Mouse (Mus musculus) cerebellum, adult 9-11 months (tissue): Measurements from ENCODE around the gene Sobp.

Source experiments
- DNase-seq: peaks from one replicate; pipeline ENCODE4 v3.0.0; 2022

The Sobp gene

DNA sequence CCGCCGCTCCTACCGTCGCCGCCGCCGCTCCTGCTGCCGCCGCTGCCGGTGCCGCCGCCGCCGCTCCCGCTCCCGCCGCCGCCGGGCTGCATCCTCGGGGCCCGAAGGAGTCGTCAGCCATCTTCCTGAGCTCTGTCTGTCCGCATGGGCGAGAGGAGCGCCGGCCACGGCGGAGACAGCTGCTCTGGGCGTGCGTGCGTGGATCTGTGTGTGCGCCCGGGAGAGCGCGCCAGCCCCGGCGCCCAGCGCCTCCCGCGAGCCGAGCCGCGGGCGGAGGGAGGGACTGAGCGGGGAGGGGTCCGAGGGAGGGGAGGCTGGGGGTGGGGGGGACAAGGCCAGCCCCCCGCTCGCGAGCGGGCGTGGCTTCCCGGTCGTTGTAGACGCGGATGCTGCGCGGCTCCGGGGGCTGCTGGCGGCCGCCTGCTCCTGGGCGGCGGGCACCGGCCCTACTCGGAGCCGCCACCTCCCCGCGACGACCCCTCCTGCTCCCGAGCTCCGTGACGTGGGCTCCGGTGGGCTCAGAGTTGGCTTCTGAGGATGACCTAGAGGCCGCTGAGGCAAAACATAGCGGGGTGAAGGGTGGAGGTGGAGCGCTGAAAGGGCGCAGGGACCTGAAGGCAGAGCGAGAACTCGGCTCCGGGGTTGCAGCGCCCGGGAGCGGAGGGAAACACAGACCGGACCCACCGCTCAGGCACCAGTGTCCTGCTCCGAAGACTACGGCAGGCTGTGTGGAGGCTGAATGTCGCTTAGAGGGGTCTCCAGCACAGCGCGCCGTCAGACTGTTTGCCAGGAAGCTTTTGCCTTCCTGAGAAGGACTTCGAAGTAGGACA lies at the start of gene Sobp, which contains the start of gene 9030612E09Rik:
Sobp (minus strand) TSS at position 205 of the 830 bp plus-strand sequence.
9030612E09Rik (plus strand) TSS at position 379 of the 830 bp plus-strand sequence.
- DNase-seq = peak; percentile 85

DNA sequence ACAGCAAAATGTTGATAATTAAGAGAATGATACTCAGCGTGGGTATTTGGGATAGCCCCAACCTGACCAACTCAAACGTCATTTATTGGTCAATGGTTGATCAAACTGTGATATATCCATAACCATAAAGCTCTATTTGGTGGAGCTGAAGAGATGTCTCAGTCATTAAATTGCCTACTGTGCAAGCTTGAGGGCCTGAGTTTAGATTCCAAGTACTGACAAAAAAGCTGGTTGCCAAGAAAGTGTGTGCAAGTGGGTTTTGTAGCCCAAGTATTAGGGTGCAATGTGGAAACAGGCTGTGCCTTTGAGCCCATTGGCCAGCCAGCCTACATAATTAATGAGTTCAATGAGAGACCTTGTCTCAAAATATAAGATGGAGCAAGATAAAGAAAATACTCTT lies 49.1 kb upstream of the Sobp start:
- DNase-seq = no peak

DNA sequence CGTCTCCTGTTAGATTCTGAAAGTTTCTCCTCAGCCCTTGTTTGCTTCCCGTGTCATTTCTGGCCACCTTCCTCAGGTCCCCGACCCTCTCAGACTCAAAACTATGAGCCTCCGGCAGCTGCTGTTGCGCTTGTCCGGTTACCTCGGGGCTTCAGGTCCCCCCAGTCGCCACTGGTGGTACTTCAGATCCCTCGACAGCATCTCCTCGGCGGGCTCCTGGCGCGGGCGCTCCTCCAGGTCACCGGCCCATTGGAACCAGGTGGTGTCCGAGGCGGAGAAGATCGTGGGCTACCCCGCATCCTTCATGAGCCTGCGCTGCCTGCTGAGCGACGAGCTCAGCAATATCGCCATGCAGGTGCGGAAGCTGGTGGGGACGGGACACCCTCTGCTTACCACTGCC lies 47.3 kb upstream of the Sobp start:
- no peak for DNase-seq

GRCm38 (mm10) chr10:43220910-43221625 lies 46.7 kb upstream of the Sobp start, which contains the start of gene Pdss2:
Pdss2 (plus strand) TSS chr10:43221486.
- DNase-seq = peak; percentile 96

GRCm38 (mm10) chr10:43220479-43220878 lies 46.1 kb upstream of the Sobp start:
- no peak for DNase-seq

GRCm38 (mm10) chr10:43217361-43217900 lies 43.1 kb upstream of the Sobp start:
- DNase-seq = no peak

GRCm38 (mm10) chr10:43211866-43212265 lies 37.5 kb upstream of the Sobp start:
- no peak for DNase-seq

DNA sequence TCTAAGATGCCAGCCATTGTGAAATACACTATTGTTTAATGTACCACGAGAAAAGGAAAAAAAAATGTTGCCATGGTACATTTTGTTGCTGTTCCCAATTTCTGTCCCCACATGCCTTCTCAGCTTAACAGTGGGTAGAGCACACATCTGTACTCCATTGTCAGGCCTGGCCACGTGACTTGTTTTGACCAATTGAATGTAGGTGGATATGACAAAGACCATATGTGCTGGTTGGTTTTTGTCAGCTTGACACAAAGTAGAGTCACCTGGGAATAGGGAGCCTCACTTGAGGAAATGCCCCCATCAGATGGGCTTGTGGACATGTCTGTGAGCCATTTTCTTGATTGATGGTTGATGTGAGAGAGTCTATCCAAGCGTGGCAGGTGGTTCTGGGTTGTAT lies 29.5 kb upstream of the Sobp start:
- DNase-seq = no peak

GRCm38 (mm10) chr10:43200206-43200605 lies 25.9 kb upstream of the Sobp start:
- no peak for DNase-seq

DNA sequence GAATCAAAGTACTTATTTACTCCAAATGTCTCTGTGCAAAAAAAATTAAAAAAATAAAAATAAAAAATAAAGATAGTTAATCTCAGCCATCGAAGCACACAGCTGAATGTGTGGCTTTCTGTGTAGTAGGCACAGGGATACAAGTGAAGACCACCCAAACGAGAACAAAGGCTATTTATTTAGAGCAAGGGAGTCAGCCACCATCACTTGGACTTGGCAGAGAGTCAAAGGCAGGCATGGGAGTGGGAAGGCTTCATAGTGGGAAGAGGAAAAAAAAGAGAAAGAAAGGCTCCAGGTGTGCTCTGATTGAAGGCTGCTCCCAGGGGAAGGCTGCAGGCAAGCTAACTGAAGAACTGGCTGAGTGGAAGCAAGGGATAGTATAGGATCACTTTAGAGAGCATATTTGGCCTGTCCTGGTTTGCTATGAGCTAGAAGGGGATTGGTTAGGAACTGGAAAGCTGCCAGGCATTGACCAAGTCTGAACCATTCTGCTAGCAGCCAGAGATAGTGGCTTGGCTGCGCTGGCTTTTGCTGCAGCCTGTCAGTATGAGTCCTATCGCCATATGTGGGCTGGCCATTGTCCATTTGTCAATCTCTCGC lies 6.1 kb upstream of the Sobp start:
- DNase-seq = peak; percentile 50

- DNase-seq = peak; percentile 77
Observed at GRCm38 (mm10) chr10:43175156-43175601, 849 bp upstream of the Sobp start.

DNA sequence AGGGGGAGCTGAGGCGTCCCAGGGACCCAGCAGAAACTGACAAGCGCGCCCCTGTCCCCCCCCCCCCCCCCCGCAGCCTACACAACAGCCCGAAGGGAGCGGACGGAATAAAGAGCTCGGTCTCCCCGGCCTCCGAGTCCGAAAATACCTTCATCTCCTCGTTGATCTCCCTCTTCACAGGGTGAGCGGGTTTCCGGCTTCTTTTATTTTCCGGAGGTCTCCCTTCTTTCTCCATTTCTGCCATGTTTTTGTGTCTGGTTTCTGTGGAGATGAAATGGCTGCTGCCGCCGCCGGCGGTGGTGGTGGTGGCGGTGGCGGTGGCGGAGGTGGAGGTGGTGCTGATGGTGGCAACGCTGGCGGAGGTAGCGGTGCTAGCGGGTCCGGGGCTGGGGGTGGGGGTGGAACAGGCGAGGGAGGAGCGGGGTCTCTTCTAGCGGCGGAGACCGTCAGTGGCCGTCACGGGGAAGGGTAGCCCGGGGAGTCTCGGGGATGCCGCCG lies 453 bp downstream of the Sobp start:
- no peak for DNase-seq

- DNase-seq = peak; percentile 69
Observed at GRCm38 (mm10) chr10:43173141-43173827, 1.0 kb downstream of the Sobp start.

GRCm38 (mm10) chr10:43172554-43172953 lies 1.8 kb downstream of the Sobp start:
- no peak for DNase-seq

DNA sequence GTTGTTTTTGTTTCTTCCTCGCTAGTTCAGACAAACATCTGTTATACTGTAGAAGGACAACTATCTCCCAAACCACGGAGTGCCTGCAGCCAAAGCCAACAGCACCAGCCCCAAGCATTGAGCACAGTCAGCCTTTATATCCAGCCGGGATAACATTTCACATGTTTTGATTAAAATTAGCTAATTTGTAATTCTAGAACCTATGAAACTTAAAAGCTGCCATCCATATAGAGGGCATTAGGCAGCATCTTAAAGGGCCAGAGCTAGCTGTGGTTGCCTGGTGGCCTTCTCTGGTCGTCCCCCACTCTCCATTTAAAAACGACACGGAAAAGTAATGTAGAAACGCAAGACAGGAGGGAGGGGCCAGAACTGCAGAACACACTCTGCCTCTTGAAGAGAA lies 2.3 kb downstream of the Sobp start:
- DNase-seq = no peak

DNA sequence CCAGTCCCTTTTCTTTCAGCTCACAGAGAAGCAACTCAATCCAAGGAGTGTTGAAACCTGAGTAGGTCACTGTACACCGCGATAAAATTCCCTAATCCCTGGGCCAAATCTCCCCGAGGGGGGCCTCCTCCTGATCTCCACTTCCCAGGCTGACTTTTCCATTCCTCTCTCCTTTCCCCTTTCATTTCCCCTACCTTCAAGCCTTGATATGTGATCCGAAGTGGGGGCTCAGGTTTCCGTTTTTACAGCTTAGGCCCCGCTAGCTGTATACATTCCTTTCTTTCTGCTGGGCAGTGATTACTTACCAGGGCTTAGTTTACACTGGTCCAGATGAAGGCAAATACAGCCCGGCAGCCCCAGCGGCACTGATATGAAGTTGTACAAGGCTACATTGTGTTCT lies 3.2 kb downstream of the Sobp start:
- DNase-seq = no peak

GRCm38 (mm10) chr10:43168847-43169246 lies 5.5 kb downstream of the Sobp start:
- DNase-seq = no peak

- no peak for DNase-seq
Observed at GRCm38 (mm10) chr10:43166817-43167216, 7.5 kb downstream of the Sobp start.

DNA sequence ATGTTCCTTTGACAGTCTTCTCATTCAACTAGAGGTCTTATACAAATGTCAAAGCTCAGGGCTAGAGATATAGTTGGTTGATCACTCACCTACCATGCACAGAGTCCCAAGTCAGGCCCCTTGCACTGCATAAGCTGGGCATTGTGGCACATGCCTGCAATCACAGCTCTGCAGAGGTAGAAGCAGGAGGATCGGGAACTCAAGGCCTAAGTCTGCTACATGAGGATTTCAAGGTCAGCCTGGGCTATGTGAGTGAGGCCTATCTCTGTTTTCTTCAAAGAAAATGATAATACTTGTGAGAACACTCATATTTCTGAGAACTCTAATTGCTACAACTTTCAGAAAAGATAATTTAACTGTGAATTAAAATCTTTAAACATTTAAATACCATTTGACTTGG lies 8.2 kb downstream of the Sobp start:
- DNase-seq = no peak

- no peak for DNase-seq
Observed at GRCm38 (mm10) chr10:43164406-43164805, 9.9 kb downstream of the Sobp start.

GRCm38 (mm10) chr10:43162318-43162717 lies 12.0 kb downstream of the Sobp start:
- DNase-seq = no peak

DNA sequence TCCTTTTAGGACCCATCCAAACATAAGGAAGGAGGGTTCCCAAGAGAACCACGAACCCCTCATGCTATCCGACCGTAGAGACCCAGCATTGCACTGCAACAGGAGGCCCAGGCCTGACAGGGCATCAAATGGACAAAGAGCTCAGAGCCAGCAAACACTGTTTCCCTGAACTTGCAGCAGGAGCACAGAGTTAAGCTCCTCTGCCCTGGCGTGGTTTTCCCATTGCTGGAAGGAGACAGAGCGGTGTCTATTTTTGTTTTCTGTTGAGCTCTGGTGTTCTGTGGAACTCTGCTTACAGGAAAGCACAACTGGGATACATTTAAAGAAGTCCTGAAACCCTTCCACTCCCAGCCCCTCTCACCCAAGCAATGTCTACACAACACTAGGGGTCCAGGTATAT lies 15.0 kb downstream of the Sobp start:
- no peak for DNase-seq
